Comparison of ENCODE assay signal across 8 mouse cellular contexts in genomic region chr4:120952163-120952562, GRCm38 (mm10). TPM values are rescaled to one million over a fixed set of nuclear protein-coding genes. Genes with fewer than 3 reads are reported as not detected.
DNase-seq lines count a peak whose midpoint lies in the region; ATAC-seq and TF ChIP-seq lines count a peak whose summit lies in the region.

No protein-coding gene starts in this region.

- TF ChIP-seq EP300 in MEL (IDR thresholded peaks at IDR 0.05; ENCODE audit: low read depth in 1 of 2, low read length in 2 of 2) = peak; percentile 88 to 92

- peaks cover 0 to 7% of the 10 kb centered on the region in 2 experiments; a peak in 2 of 4 replicates for H3K36me3 ChIP-seq in MEL (ENCODE audit: control insufficient read depth in 1 of 2, insufficient read depth in 2 of 2, low read length in 2 of 2)
- H3K36me3 ChIP-seq in forebrain, embryonic 16.5 days (ENCODE audit: control insufficient read depth, insufficient read depth) = no peaks in the 10 kb centered on the region
- H3K36me3 ChIP-seq in liver, embryonic 11.5 days (ENCODE audit: control insufficient read depth, insufficient read depth, low read length) = no peaks in the 10 kb centered on the region
- H3K36me3 ChIP-seq in neural tube, embryonic 13.5 days = 0 out of 2 replicates have a peak, but pooled peaks cover 3% of the 10 kb centered on the region

- peaks cover 4 to 15% of the 10 kb centered on the region in 2 experiments for H3K4me1 ChIP-seq in MEL (ENCODE audit: control insufficient read depth in 1 of 2, insufficient read depth in 2 of 2, low read length in 2 of 2)
- peaks cover 10% of the 10 kb centered on the region for H3K4me1 ChIP-seq in forebrain, embryonic 16.5 days (replicated peaks; ENCODE audit: control insufficient read depth, insufficient read depth, low read length)
- H3K4me1 ChIP-seq in liver, embryonic 11.5 days (replicated peaks; ENCODE audit: control insufficient read depth, insufficient read depth, low read length) = peaks cover 21% of the 10 kb centered on the region
- H3K4me1 ChIP-seq in neural tube, embryonic 13.5 days (replicated peaks) = peaks cover 17% of the 10 kb centered on the region

- H3K4me3 ChIP-seq in gastrocnemius, adult 2 months = peak overlapping the region; percentile 88
- peak overlapping the region; percentile 85 to 89 for H3K4me3 ChIP-seq in MEL (ENCODE audit: control insufficient read depth in 1 of 2, insufficient read depth in 1 of 2, low read depth in 2 of 2, low read length in 2 of 2)
- H3K4me3 ChIP-seq in forebrain, embryonic 16.5 days (replicated peaks; ENCODE audit: low read length) = peak overlapping the region; percentile 67
- H3K4me3 ChIP-seq in liver, embryonic 11.5 days (ENCODE audit: low read depth, low read length) = peak overlapping the region; percentile 86
- peak overlapping the region; percentile 65 for H3K4me3 ChIP-seq in neural tube, embryonic 13.5 days

- DNase-seq in gastrocnemius, adult 2 months = no peak
- DNase-seq in gastrocnemius, postnatal 14 days = no peak
- DNase-seq in MEL (ENCODE audit: low read depth, low spot score) = peak; percentile 86
- DNase-seq in liver, embryonic 11.5 days (ENCODE audit: low spot score) = no peak
- no peak for DNase-seq in cerebellum, postnatal 36 days
- no peak for DNase-seq in layer of hippocampus, postnatal 14 days (ENCODE audit: low spot score in 2 of 2)

- no peaks in the 10 kb centered on the region for H3K9me3 ChIP-seq in MEL (replicated peaks; ENCODE audit: insufficient read depth, low read length)
- no peaks in the 10 kb centered on the region for H3K9me3 ChIP-seq in forebrain, embryonic 16.5 days (ENCODE audit: control insufficient read depth, low read length)
- no peaks in the 10 kb centered on the region for H3K9me3 ChIP-seq in liver, embryonic 11.5 days (ENCODE audit: control insufficient read depth, low read length)
- no peaks in the 10 kb centered on the region for H3K9me3 ChIP-seq in neural tube, embryonic 13.5 days

- no peaks in the 10 kb centered on the region for H3K27me3 ChIP-seq in MEL (ENCODE audit: control insufficient read depth in 1 of 2, insufficient read depth in 2 of 2, low read length in 2 of 2)
- H3K27me3 ChIP-seq in forebrain, embryonic 16.5 days (replicated peaks; ENCODE audit: control insufficient read depth, insufficient read depth, low read length) = no peaks in the 10 kb centered on the region
- H3K27me3 ChIP-seq in liver, embryonic 11.5 days (replicated peaks; ENCODE audit: control insufficient read depth, insufficient read depth, low read length) = no peaks in the 10 kb centered on the region
- no peaks in the 10 kb centered on the region for H3K27me3 ChIP-seq in neural tube, embryonic 13.5 days

- intact Hi-C loops in gastrocnemius, adult 2 months (cut with DNase I) = no loop called here
- intact Hi-C loops in gastrocnemius, postnatal 14 days (cut with DNase I; ENCODE audit: low total_unique reads) = no loop called here

- TF ChIP-seq POLR2A in MEL (IDR thresholded peaks at IDR 0.05; ENCODE audit: control insufficient read depth in 1 of 2, insufficient read depth in 1 of 2, low read depth in 1 of 2, low read length in 2 of 2, poor library complexity in 1 of 2) = no peak

- TF ChIP-seq RAD21 in MEL (IDR thresholded peaks at IDR 0.05; ENCODE audit: low read depth, low read length) = no peak

- H3K79me2 ChIP-seq in MEL (ENCODE audit: control insufficient read depth, insufficient read depth, low read length, poor library complexity) = no peaks in the 10 kb centered on the region; the same call in 1 of the 2 replicates

- H3K27ac ChIP-seq in gastrocnemius, adult 2 months = peak overlapping the region; percentile 95
- peak overlapping the region; percentile 96 for H3K27ac ChIP-seq in MEL (ENCODE audit: control insufficient read depth, low read depth, low read length)
- no peak overlapping the region for H3K27ac ChIP-seq in forebrain, embryonic 16.5 days (ENCODE audit: low read length)
- H3K27ac ChIP-seq in liver, embryonic 11.5 days (ENCODE audit: low read depth, low read length) = peak overlapping the region; percentile 90
- peak overlapping the region; percentile 87 for H3K27ac ChIP-seq in neural tube, embryonic 13.5 days (replicated peaks)

- TF ChIP-seq CTCF in gastrocnemius, adult 2 months (IDR thresholded peaks at IDR 0.05) = no peak
- no peak for TF ChIP-seq CTCF in MEL (IDR thresholded peaks at IDR 0.05 in 2 of 3, conservative IDR thresholded peaks at IDR 0.05 in 1 of 3; ENCODE audit: control insufficient read depth in 1 of 3, insufficient read depth in 1 of 3, low read depth in 2 of 3, low read length in 3 of 3, poor library complexity in 1 of 3, severe bottlenecking in 1 of 3)

- peak overlapping the region; percentile 75 for H3K4me2 ChIP-seq in forebrain, embryonic 16.5 days (ENCODE audit: low read length)
- H3K4me2 ChIP-seq in liver, embryonic 11.5 days = peak overlapping the region; percentile 93
- H3K4me2 ChIP-seq in neural tube, embryonic 13.5 days = peak overlapping the region; percentile 56

- WGBS in forebrain, embryonic 16.5 days = 41% methylated on average over 6 of the region's 6 CpGs
- WGBS in liver, embryonic 11.5 days = 22% methylated on average over 6 of the region's 6 CpGs
- 51% methylated on average over 6 of the region's 6 CpGs for WGBS in neural tube, embryonic 13.5 days

- no peak for ATAC-seq in forebrain, embryonic 16.5 days
- no peak for ATAC-seq in liver, embryonic 11.5 days (replicated peaks; ENCODE audit: low FRiP score)
- no peak for ATAC-seq in neural tube, embryonic 13.5 days (ENCODE audit: low read depth)

- H3K9ac ChIP-seq in MEL (ENCODE audit: control insufficient read depth, low read depth, low read length, poor library complexity, severe bottlenecking) = peak overlapping the region; percentile 81
- H3K9ac ChIP-seq in forebrain, embryonic 16.5 days (replicated peaks; ENCODE audit: low read depth, low read length) = peak overlapping the region; percentile 72
- H3K9ac ChIP-seq in liver, embryonic 11.5 days (ENCODE audit: low read depth, low read length) = peak overlapping the region; percentile 90
- H3K9ac ChIP-seq in neural tube, embryonic 13.5 days = peak overlapping the region; percentile 76

TF ChIP-seq in MEL, 35 proteins besides CTCF, POLR2A, EP300 and RAD21:
- TF ChIP-seq ETS1 (IDR thresholded peaks at IDR 0.05; ENCODE audit: low read depth, low read length) = peak; percentile 99
- peak; percentile 89 for TF ChIP-seq SIN3A (IDR thresholded peaks at IDR 0.05; ENCODE audit: low read length)
- no peak for TF ChIP-seq USF2 (IDR thresholded peaks at IDR 0.05; ENCODE audit: borderline replicate concordance in 1 of 2, insufficient read depth in 1 of 2, low read depth in 1 of 2, low read length in 2 of 2)
- TF ChIP-seq MXI1 (IDR thresholded peaks at IDR 0.05; ENCODE audit: low read depth, low read length) = peak; percentile 67; the same call in 1 of the 2 replicates
- no peak for TF ChIP-seq ZC3H11A (IDR thresholded peaks at IDR 0.05; ENCODE audit: low read depth, low read length)
- TF ChIP-seq BHLHE40 (IDR thresholded peaks at IDR 0.05; ENCODE audit: borderline replicate concordance, low read depth, low read length) = 0 out of 2 replicates have a peak, but pooled peaks have one; percentile 17
- no peak for TF ChIP-seq MAFK (IDR thresholded peaks at IDR 0.05; ENCODE audit: borderline replicate concordance, low read depth, low read length)
- TF ChIP-seq MYC (IDR thresholded peaks at IDR 0.05; ENCODE audit: low read depth, low read length) = peak; percentile 70; the same call in 1 of the 2 replicates
- peak; percentile 1; the same call in 1 of the 2 replicates for TF ChIP-seq MAX (IDR thresholded peaks at IDR 0.05; ENCODE audit: low read length)
- TF ChIP-seq USF1 (IDR thresholded peaks at IDR 0.05; ENCODE audit: low read depth, low read length) = no peak
- TF ChIP-seq ELF1 (IDR thresholded peaks at IDR 0.05; ENCODE audit: low read depth, low read length) = no peak
- no peak for TF ChIP-seq UBTF (IDR thresholded peaks at IDR 0.05; ENCODE audit: borderline replicate concordance, insufficient read depth, low read depth, low read length)
- TF ChIP-seq ZMIZ1 (IDR thresholded peaks at IDR 0.05; ENCODE audit: low read depth, low read length) = no peak
- TF ChIP-seq RCOR1 (IDR thresholded peaks at IDR 0.05; ENCODE audit: low read depth, low read length) = 0 out of 2 replicates have a peak, but pooled peaks have one; percentile 49
- TF ChIP-seq E2F4 (IDR thresholded peaks at IDR 0.05; ENCODE audit: borderline replicate concordance, low read depth, low read length) = no peak
- peak; percentile 79 for TF ChIP-seq TAL1 (IDR thresholded peaks at IDR 0.05; ENCODE audit: low read length)
- TF ChIP-seq TCF12 (IDR thresholded peaks at IDR 0.05; ENCODE audit: low read depth, low read length) = peak; percentile 81
- peak; percentile 84 for TF ChIP-seq GATA1 (IDR thresholded peaks at IDR 0.05; ENCODE audit: low read depth, low read length)
- TF ChIP-seq NRF1 (IDR thresholded peaks at IDR 0.05; ENCODE audit: insufficient read depth, low read depth, low read length, poor library complexity, severe bottlenecking) = no peak
- TF ChIP-seq MAZ (IDR thresholded peaks at IDR 0.05; ENCODE audit: low read depth, low read length) = no peak

RNA-seq across cellular contexts. Expression of gene Zfp69, which starts 0.7 kb away (rescaled TPM):
- under 1 TPM; 0.20 to 0.42 TPM for total RNA-seq in gastrocnemius, adult 2 months (2021)
- 1 to 10 TPM; 1.1 to 1.3 TPM for total RNA-seq in gastrocnemius, postnatal 14 days (2021)
- 1.8 and 2.0 TPM in 2 replicates for total RNA-seq in MEL (2012; rRNA removed)
- polyA plus RNA-seq in MEL (2012; ENCODE audit: insufficient read depth in 1 of 2, insufficient read length in 2 of 2, low read depth in 1 of 2, low replicate concordance in 2 of 2, missing spikeins in 1 of 2) = 1 to 10 TPM in 1 of 2 experiments, not detected in 1; 4.3 TPM
- polyA plus RNA-seq in forebrain, embryonic 16.5 days (2015; fragmentation: Nextera tagmentation; extraction: Ambion mirVana) = 5.3 and 5.6 TPM in 2 replicates
- 4.2 and 5.6 TPM in 2 replicates for polyA plus RNA-seq in liver, embryonic 11.5 days (2014; fragmentation: Nextera tagmentation; extraction: Ambion mirVana)
- 7.9 and 8.3 TPM in 2 replicates for polyA plus RNA-seq in neural tube, embryonic 13.5 days (2015; fragmentation: Nextera tagmentation; extraction: Ambion mirVana)
- 1 to 10 TPM; 1.4 to 2.8 TPM for total RNA-seq in layer of hippocampus, postnatal 14 days (2021)

RNA-seq across cellular contexts. Expression of gene Exo5, which starts 27.3 kb away (rescaled TPM):
- total RNA-seq in gastrocnemius, adult 2 months (2021) = under 1 TPM; 0.74 to 0.78 TPM
- 1 to 10 TPM; 2.8 to 3.9 TPM for total RNA-seq in gastrocnemius, postnatal 14 days (2021)
- 17.8 and 18.1 TPM in 2 replicates for total RNA-seq in MEL (2012; rRNA removed)
- 10 to 100 TPM in 1 of 2 experiments, not detected in 1; 20.6 TPM for polyA plus RNA-seq in MEL (2012; ENCODE audit: insufficient read depth in 1 of 2, insufficient read length in 2 of 2, low read depth in 1 of 2, low replicate concordance in 2 of 2, missing spikeins in 1 of 2)
- 44.6 and 44.9 TPM in 2 replicates for polyA plus RNA-seq in forebrain, embryonic 16.5 days (2015; fragmentation: Nextera tagmentation; extraction: Ambion mirVana)
- polyA plus RNA-seq in liver, embryonic 11.5 days (2014; fragmentation: Nextera tagmentation; extraction: Ambion mirVana) = 16.2 and 17.7 TPM in 2 replicates
- polyA plus RNA-seq in neural tube, embryonic 13.5 days (2015; fragmentation: Nextera tagmentation; extraction: Ambion mirVana) = 36.1 and 38.8 TPM in 2 replicates
- total RNA-seq in layer of hippocampus, postnatal 14 days (2021) = 10 to 100 TPM in 1 of 2 experiments, 1 to 10 TPM in 1; 9.4 to 10.1 TPM
